Mouse (Mus musculus) lung, embryonic 14.5 days (tissue): Measurements from ENCODE around the gene Fbrsl1. TPM values are rescaled to one million over a fixed set of nuclear protein-coding genes. Genes with fewer than 3 reads are reported as not detected.

ENCODE experiments used
- ATAC-seq: fragments of 200-750 bp; cut with Nextera tagmentation; 2 replicates; pipeline ENCODE4 v1.8.0; 2017; ENCODE audit warnings: mild to moderate bottlenecking, moderate TSS enrichment, moderate library complexity; ENCODE audit not compliant: insufficient read depth
- DNase-seq: peaks from one replicate; pipeline ENCODE4 v3.0.0-alpha.2; 2015
- H3K27ac ChIP-seq: fragments of 300-500 bp; sonication (generic); 2 replicates; pipeline ENCODE4 v1.5.1; 2014; ENCODE audit warnings: low read depth, mild to moderate bottlenecking, moderate library complexity
- H3K27me3 ChIP-seq: fragments of 300-500 bp; sonication (generic); 2 replicates; pipeline ENCODE4 v1.6.1; 2014; ENCODE audit warnings: low read length, control low read depth; ENCODE audit not compliant: insufficient read depth
- H3K36me3 ChIP-seq: fragments of 300-500 bp; sonication (generic); 2 replicates; pipeline ENCODE4 v1.6.1; 2014; ENCODE audit warnings: control low read depth; ENCODE audit not compliant: insufficient read depth
- H3K4me1 ChIP-seq: fragments of 300-500 bp; sonication (generic); 2 replicates; pipeline ENCODE4 v1.6.1; 2014; ENCODE audit warnings: antibody characterized with exemption, control low read depth; ENCODE audit not compliant: insufficient read depth
- H3K4me2 ChIP-seq: fragments of 300-500 bp; sonication (generic); 2 replicates; pipeline ENCODE4 v1.6.1; 2014; ENCODE audit warnings: mild to moderate bottlenecking
- H3K4me3 ChIP-seq: fragments of 300-500 bp; sonication (generic); 2 replicates; pipeline ENCODE4 v1.5.1; 2014; ENCODE audit warnings: low read depth, low read length
- H3K9ac ChIP-seq: fragments of 300-500 bp; sonication (generic); 2 replicates; pipeline ENCODE4 v1.6.1; 2014
- H3K9me3 ChIP-seq: fragments of 300-500 bp; sonication (generic); 2 replicates; pipeline ENCODE4 v1.6.1; 2016; ENCODE audit warnings: low read depth, low read length, control low read depth
- CTCF ChIP-seq: IDR thresholded peaks from 2 replicates; pipeline ENCODE4 v1.5.1; 2016; ENCODE audit warnings: antibody characterized with exemption, low read depth
- WGBS: fragments of 180-500 bp; shearing (Covaris S2); extraction: QIAGEN DNeasy Blood & Tissue Kit; methylation state at CpG from one replicate; pipeline ENCODE4 v1.1.7; 2014; 5-methylcytosine and 5-hydroxymethylcytosine counted together
- polyA plus RNA-seq: library from polyadenylated mRNA; unstranded; fragments of >200 nt; fragmentation: Nextera tagmentation; extraction: Ambion mirVana; gene quantifications from 2 replicates; pipeline ENCODE4 v1.2.1, GENCODE M21; 2014

Gene Fbrsl1
- polyA plus RNA-seq, 1 experiment from 2014 or later, result 20.9 TPM

DNA sequence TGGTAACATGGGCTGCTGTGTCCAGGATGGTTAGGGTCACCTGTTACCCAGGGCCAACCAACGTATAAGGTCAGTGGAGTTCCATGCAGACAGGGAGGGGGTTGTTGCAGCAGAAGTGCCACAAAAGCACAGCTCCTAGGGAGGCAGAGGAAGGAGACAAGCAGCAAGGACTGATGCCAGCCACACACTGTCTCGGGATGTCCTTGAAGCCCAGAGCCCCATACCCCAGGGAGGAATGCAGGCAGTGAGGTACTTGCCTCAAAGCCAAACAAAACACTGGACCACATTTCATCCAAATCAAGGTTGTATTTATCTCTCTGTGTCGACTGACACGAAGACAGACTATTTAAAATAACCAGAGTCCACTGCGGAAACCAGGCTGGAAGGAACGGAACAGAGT is 86.8 kb downstream of the Fbrsl1 start:
- Histone ChIP-seq H3K27ac (no peak overlapping the region), H3K27me3 (no peaks in the 10 kb centered on the region), H3K4me2 (no peak overlapping the region), H3K4me1 (no peaks in the 10 kb centered on the region), H3K4me3 (no peak overlapping the region), H3K36me3 (0 out of 2 replicates have a peak, but pooled peaks cover 7% of the 10 kb centered on the region), H3K9ac (no peak overlapping the region), H3K9me3 (no peaks in the 10 kb centered on the region)
- no peak for DNase-seq
- 72% methylated on average over 6 of the region's 6 CpGs for WGBS
- TF ChIP-seq CTCF, result no peak
- no peak for ATAC-seq

DNA sequence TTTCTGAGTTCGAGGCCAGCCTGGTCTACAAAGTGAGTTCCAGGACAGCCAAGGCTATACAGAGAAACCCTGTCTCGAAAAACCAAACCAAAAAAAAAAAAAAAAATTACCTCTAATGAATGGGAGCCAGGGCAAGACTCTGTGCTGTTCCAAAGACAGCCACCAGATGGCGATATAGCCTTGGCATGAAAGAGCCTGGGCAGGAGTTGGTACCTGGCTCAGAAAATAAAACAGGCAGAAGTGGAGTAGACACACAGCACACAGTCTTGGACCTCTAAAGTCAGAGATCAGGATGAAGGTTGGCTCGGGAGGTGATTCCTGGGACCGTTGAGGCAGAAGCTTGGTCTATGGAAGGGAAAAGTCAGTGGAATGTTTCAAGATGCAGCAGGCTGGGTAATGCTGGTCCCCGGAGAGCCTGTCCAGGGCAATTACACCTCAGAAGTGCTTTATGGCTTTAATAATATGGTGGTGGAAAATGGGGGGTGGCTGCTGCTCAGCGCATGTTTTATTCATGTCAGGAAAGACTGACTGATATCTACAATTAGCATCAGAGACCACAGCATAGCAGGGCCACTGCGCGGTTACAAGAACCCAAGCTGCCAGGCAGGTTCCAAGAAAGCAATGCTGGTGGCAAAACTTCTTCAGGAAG is 90.6 kb downstream of the Fbrsl1 start:
- H3K27me3 ChIP-seq, result no peaks in the 10 kb centered on the region
- no peak overlapping the region for H3K4me3 ChIP-seq
- H3K27ac ChIP-seq, result no peak overlapping the region
- H3K9me3 ChIP-seq, result no peaks in the 10 kb centered on the region
- H3K4me1 ChIP-seq, result no peaks in the 10 kb centered on the region
- ATAC-seq (peak; percentile 62; the same call in 1 of the 2 replicates), DNase-seq (peak; percentile 94)
- no peak overlapping the region for H3K4me2 ChIP-seq
- TF ChIP-seq CTCF, result peak; percentile 88
- WGBS, result 40% methylated on average over 9 of the region's 9 CpGs
- no peaks in the 10 kb centered on the region for H3K36me3 ChIP-seq
- no peak overlapping the region for H3K9ac ChIP-seq

DNA sequence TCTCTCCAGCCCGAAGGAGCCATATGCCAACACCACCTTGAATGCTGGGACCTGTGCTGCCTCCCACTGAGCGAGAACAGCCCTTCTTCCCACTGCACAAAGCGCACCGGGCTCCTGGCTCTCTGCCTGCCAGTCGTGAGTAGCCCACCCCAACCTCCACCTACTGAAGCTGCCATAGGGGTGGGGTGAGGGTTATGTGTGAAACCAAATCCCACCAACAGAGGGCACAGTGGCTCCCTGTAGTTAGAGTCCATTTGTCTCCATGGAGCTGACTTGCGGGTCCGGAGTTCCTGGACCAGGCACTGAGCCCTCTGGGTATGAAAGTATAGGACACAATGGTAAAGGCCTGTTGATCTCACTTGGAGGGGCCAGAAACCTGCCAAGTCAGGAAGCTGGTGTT is 93.6 kb downstream of the Fbrsl1 start:
- peak; percentile 61 for TF ChIP-seq CTCF
- no peaks in the 10 kb centered on the region for H3K27me3 ChIP-seq
- no peaks in the 10 kb centered on the region for H3K4me1 ChIP-seq
- H3K4me2 ChIP-seq, result no peak overlapping the region
- H3K36me3 ChIP-seq, result no peaks in the 10 kb centered on the region
- H3K4me3 ChIP-seq, result no peak overlapping the region
- H3K9ac ChIP-seq, result no peak overlapping the region
- H3K27ac ChIP-seq, result no peak overlapping the region
- DNase-seq (peak; percentile 64), ATAC-seq (no peak)
- WGBS, result 22% methylated on average over 7 of the region's 7 CpGs
- no peaks in the 10 kb centered on the region for H3K9me3 ChIP-seq

- TF ChIP-seq CTCF, result no peak
- Histone ChIP-seq H3K9me3 (no peaks in the 10 kb centered on the region), H3K27me3 (peaks cover 18% of the 10 kb centered on the region), H3K27ac (no peak overlapping the region), H3K4me1 (no peaks in the 10 kb centered on the region), H3K36me3 (no peaks in the 10 kb centered on the region), H3K9ac (no peak overlapping the region), H3K4me2 (no peak overlapping the region), H3K4me3 (no peak overlapping the region)
- ATAC-seq (no peak), DNase-seq (no peak)
- WGBS, result 79% methylated on average over 8 of the region's 8 CpGs
Measured at GRCm38 (mm10) chr5:110347006-110347405, 101.3 kb downstream of the Fbrsl1 start.

GRCm38 (mm10) chr5:110345553-110345952 is 102.8 kb downstream of the Fbrsl1 start:
- DNase-seq, result no peak
- H3K27ac ChIP-seq, result no peak overlapping the region
- no peaks in the 10 kb centered on the region for H3K9me3 ChIP-seq
- ATAC-seq, result no peak
- H3K4me2 ChIP-seq, result no peak overlapping the region
- TF ChIP-seq CTCF, result no peak
- WGBS, result 73% methylated on average over 4 of the region's 4 CpGs
- peaks cover 20% of the 10 kb centered on the region for H3K27me3 ChIP-seq
- no peaks in the 10 kb centered on the region for H3K4me1 ChIP-seq
- H3K9ac ChIP-seq, result no peak overlapping the region
- no peak overlapping the region for H3K4me3 ChIP-seq
- H3K36me3 ChIP-seq, result no peaks in the 10 kb centered on the region

GRCm38 (mm10) chr5:110344524-110344923 is 103.8 kb downstream of the Fbrsl1 start, which contains the start of gene Lrcol1:
TSS of gene Lrcol1 (plus strand) at chr5:110344730.
- WGBS, result 55% methylated on average over 4 of the region's 4 CpGs
- peak within 1 kb of the TSS; percentile 85 for H3K4me2 ChIP-seq
- H3K9me3 ChIP-seq, result no peaks in the 10 kb centered on the region
- ATAC-seq (peak; percentile 42), DNase-seq (peak; percentile 50)
- H3K36me3 ChIP-seq, result no peaks in the 10 kb centered on the region
- H3K27ac ChIP-seq, result peak within 1 kb of the TSS; percentile 64
- H3K4me3 ChIP-seq, result no peak within 1 kb of the TSS
- no peaks in the 10 kb centered on the region for H3K4me1 ChIP-seq
- no peak within 1 kb of the TSS for H3K9ac ChIP-seq
- TF ChIP-seq CTCF, result no peak
- H3K27me3 ChIP-seq, result peaks cover 20% of the 10 kb centered on the region

- peak within 1 kb of the TSS; percentile 44 for H3K4me3 ChIP-seq
- H3K9me3 ChIP-seq, result no peaks in the 10 kb centered on the region
- peak; percentile 68 for DNase-seq
Measured at GRCm38 (mm10) chr5:110342648-110343284, 105.5 kb downstream of the Fbrsl1 start, which contains the start of gene P2rx2. TSS of gene P2rx2 (minus strand) at chr5:110343212.

More at GRCm38 (mm10) chr5:110342648-110343284, 105.5 kb downstream of the Fbrsl1 start, which contains the start of gene P2rx2:
- H3K4me2 ChIP-seq, result peak within 1 kb of the TSS; percentile 85
- H3K4me1 ChIP-seq, result no peaks in the 10 kb centered on the region
- WGBS, result 2% methylated on average over 43 of the region's 43 CpGs
- ATAC-seq, result peak; percentile 57
- peak within 1 kb of the TSS; percentile 54 for H3K9ac ChIP-seq
- H3K27me3 ChIP-seq, result peaks cover 20% of the 10 kb centered on the region
- H3K36me3 ChIP-seq, result peaks cover 9% of the 10 kb centered on the region
- peak within 1 kb of the TSS; percentile 64 for H3K27ac ChIP-seq
- TF ChIP-seq CTCF, result no peak
